Mouse (Mus musculus): Measurements from ENCODE around the gene Lcn2. TPM values are rescaled to one million over a fixed set of nuclear protein-coding genes. Genes with fewer than 3 reads are reported as not detected.

Lcn2 gene
- polyA plus RNA-seq, 1 experiment from 2014 or later, result 16.1 TPM

DNA sequence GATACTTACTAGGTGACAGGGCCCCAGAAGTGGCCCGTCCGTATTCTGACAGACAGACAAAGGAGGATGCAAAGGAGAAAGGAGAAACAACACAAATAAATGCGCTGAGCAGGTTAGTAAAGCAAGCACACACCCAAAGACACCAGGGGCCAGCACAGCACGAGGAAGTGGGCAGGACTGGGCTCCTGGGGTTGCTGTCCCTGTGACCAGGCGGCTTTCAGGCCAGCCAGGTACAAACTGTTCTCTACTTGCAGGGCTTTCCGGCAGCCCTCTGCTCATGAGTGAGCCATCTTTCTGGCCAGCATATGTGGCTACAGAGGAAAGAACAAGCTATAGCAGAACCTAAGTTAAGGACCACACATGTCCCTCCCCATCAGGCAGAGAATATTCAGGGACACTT is 32.6 kb upstream of the Lcn2 start:
- H3K27ac ChIP-seq, result no peak overlapping the region
- H3K79me2 ChIP-seq (ENCODE audit: inconsistent target), result peaks cover 55% of the 10 kb centered on the region
- whole genome bisulfite sequencing (ENCODE audit: missing documents), result 92% methylated on average over 6 of the region's 6 CpGs
- H3K36me3 ChIP-seq (ENCODE audit: inconsistent target), result peaks cover 58% of the 10 kb centered on the region
- no peak overlapping the region for H3K4me3 ChIP-seq (ENCODE audit: inconsistent target)

GRCm38 (mm10) chr2:32420066-32420608 is 32.1 kb upstream of the Lcn2 start:
- peaks cover 63% of the 10 kb centered on the region for H3K36me3 ChIP-seq (ENCODE audit: inconsistent target)
- WGBS (ENCODE audit: missing documents), result 98% methylated on average over 12 of the region's 12 CpGs
- H3K4me3 ChIP-seq (ENCODE audit: inconsistent target), result no peak overlapping the region
- H3K27ac ChIP-seq, result no peak overlapping the region
- H3K79me2 ChIP-seq (ENCODE audit: inconsistent target), result peaks cover 50% of the 10 kb centered on the region

DNA sequence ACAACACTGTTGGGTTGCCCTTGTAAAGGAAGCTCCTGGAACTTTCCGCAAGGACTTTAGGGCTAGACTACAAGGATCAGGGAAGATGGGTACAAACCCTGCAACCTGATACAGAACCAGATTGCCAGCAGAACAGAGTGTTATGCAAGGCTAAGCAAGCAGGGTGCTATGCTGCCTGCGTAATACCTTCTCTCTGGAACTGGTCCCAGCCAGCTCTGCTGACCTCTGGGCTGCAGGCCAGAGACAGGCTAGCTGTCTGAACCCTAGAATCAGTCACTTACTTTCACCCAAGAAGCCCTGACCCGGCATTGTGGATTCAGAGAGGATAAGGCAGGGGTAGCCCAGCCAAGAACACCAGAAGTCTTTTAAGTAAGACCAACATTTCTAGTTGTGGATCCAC is 31.3 kb upstream of the Lcn2 start:
- H3K36me3 ChIP-seq (ENCODE audit: inconsistent target), result peaks cover 71% of the 10 kb centered on the region
- WGBS (ENCODE audit: missing documents), result 95% methylated on average over 3 of the region's 3 CpGs
- no peak overlapping the region for H3K27ac ChIP-seq
- H3K4me3 ChIP-seq (ENCODE audit: inconsistent target), result no peak overlapping the region
- H3K79me2 ChIP-seq (ENCODE audit: inconsistent target), result peaks cover 42% of the 10 kb centered on the region

GRCm38 (mm10) chr2:32418430-32419151 is 30.5 kb upstream of the Lcn2 start:
- Histone ChIP-seq H3K79me2 (ENCODE audit: inconsistent target) (peaks cover 34% of the 10 kb centered on the region), H3K4me3 (ENCODE audit: inconsistent target) (no peak overlapping the region), H3K36me3 (ENCODE audit: inconsistent target) (peaks cover 77% of the 10 kb centered on the region), H3K27ac (no peak overlapping the region)
- WGBS (ENCODE audit: missing documents), result 95% methylated on average over 12 of the region's 12 CpGs

DNA sequence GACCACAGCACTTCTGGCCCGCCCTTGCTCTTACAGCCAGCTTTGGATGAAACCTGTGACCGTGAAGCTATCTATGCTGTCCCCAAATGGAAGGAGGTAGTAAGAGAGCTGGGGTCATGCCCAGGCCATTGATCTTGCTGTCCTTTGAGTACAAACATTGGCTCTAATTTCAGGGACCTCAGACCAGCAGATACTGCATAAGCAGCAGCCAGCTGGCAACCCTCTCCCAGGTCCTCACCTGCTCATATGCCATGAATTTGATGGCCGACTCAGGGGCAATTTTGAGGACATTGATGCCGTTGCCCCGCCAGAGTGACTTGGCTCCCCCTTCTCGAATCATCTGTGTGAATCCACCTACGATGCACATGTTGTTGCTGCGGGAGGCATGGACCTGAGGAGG is 29.4 kb upstream of the Lcn2 start:
- WGBS (ENCODE audit: missing documents), result 95% methylated on average over 8 of the region's 8 CpGs
- no peak overlapping the region for H3K4me3 ChIP-seq (ENCODE audit: inconsistent target)
- no peak overlapping the region for H3K27ac ChIP-seq
- H3K36me3 ChIP-seq (ENCODE audit: inconsistent target), result peaks cover 77% of the 10 kb centered on the region
- H3K79me2 ChIP-seq (ENCODE audit: inconsistent target), result peaks cover 23% of the 10 kb centered on the region

GRCm38 (mm10) chr2:32416556-32416955 is 28.5 kb upstream of the Lcn2 start:
- Histone ChIP-seq H3K4me3 (ENCODE audit: inconsistent target) (no peak overlapping the region), H3K36me3 (ENCODE audit: inconsistent target) (peaks cover 77% of the 10 kb centered on the region), H3K27ac (no peak overlapping the region), H3K79me2 (ENCODE audit: inconsistent target) (peaks cover 14% of the 10 kb centered on the region)
- 100% methylated on average over 2 of the region's 2 CpGs for WGBS (ENCODE audit: missing documents)

DNA sequence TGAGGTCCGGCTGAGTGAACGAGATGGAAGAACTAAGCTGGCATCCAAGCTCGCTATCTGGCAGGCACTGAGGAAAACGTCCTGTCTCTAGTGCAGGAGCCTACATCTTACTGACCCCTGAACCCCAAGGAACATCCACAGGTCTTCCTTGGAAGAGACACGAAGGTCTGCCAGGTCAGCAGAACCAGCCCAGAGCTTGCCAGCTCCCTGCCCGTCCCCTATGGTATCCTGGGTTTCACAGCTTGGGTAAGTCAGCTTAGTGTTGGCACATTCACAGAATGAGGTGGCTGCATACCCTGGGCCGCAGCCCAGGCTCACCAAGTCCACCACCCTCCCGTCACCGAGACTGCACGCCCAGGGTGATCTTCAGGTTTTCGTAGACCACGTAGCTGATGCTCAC is 27.7 kb upstream of the Lcn2 start:
- H3K36me3 ChIP-seq (ENCODE audit: inconsistent target), result peaks cover 71% of the 10 kb centered on the region
- H3K27ac ChIP-seq, result no peak overlapping the region
- WGBS (ENCODE audit: missing documents), result 97% methylated on average over 12 of the region's 12 CpGs

DNA sequence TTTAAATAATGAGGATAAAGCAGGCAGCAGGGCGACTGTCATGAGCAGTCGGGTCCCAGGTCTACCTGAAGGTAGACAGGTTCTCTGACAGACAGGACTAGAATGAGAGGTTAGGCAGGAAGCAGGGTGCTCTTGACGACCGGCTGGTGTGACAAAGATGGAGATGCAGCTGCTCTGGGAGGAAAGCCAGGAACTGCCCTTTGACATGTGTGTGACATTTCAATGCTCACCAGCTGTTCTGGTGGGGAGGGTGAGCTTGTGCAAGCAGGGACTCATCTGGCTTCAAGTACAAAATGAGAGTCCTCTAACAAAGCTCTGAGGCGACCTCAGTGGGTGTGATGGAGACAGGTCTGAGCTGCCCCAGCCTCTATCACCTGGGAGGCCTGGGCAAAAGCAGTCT is 25.9 kb upstream of the Lcn2 start:
- WGBS (ENCODE audit: missing documents), result 89% methylated on average over 5 of the region's 5 CpGs
- Histone ChIP-seq H3K4me3 (ENCODE audit: inconsistent target) (no peak overlapping the region), H3K27ac (no peak overlapping the region), H3K79me2 (ENCODE audit: inconsistent target) (no peaks in the 10 kb centered on the region), H3K36me3 (ENCODE audit: inconsistent target) (peaks cover 52% of the 10 kb centered on the region)

More for the DNA sequence above, 27.7 kb upstream of the Lcn2 start:
- peaks cover 7% of the 10 kb centered on the region; the same call in 1 of the 2 replicates for H3K79me2 ChIP-seq (ENCODE audit: inconsistent target)
- H3K4me3 ChIP-seq (ENCODE audit: inconsistent target), result no peak overlapping the region

DNA sequence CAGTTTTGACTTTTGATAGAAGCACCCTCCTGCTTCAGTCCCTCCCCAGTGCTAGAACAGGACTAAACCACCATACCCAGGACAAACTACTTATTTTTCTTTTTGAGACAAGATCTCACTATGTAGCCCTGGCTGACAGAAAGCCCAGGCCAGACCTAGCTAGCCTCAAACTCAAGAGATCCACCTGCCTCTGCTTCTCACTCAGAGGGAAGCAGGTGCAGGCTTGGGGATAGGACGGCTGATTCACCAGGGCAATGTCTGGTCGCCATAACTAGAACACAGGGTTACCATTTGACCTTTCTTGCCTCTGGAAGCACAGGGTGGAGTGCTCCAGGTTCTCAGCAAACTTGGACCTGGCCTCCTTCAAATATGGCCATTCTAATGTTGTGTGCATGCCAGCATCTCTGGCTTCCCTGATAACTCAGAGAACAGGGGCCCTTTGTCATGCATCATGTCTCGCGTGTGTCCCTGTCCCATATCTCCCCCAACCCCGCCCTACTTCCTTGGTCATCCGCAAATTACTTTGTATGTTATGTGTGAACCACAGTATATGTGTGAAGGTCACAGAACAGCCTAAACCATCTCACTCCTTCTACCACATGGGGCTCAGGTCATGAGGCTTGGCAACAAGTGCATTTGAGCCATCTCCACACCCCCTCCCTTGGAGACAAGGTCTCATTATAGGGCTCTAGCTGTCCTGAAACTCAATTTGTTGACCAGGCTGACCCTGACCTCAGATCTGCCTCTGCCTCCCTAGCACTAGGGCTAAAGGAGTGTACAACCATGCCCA is 24.9 kb upstream of the Lcn2 start:
- Histone ChIP-seq H3K79me2 (ENCODE audit: inconsistent target) (no peaks in the 10 kb centered on the region), H3K27ac (no peak overlapping the region), H3K4me3 (ENCODE audit: inconsistent target) (no peak overlapping the region), H3K36me3 (ENCODE audit: inconsistent target) (peaks cover 42% of the 10 kb centered on the region)
- 97% methylated on average over 6 of the region's 6 CpGs for WGBS (ENCODE audit: missing documents)

DNA sequence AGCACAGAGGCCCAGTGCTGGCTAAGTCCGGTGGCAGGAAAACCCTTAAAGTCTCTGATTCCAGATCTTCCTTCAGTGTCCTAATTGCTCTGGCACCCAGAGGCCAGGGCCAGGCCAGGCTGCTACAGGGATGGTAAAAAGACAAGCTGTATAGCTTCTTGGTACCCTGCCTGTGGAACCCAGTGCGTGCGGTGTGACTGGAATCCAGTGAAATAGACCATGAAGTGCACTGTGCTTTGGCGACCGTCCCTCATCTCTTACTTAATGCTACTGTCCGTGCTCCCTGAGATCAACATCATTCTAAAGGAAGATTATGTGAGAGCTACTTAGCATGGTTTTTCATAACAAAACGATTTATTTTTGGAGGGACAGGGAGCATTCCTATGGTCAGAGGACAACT is 23.4 kb upstream of the Lcn2 start:
- H3K4me3 ChIP-seq (ENCODE audit: inconsistent target), result no peak overlapping the region
- peaks cover 27% of the 10 kb centered on the region for H3K36me3 ChIP-seq (ENCODE audit: inconsistent target)
- no peaks in the 10 kb centered on the region for H3K79me2 ChIP-seq (ENCODE audit: inconsistent target)
- H3K27ac ChIP-seq, result no peak overlapping the region
- WGBS (ENCODE audit: missing documents), result 81% methylated on average over 7 of the region's 7 CpGs

DNA sequence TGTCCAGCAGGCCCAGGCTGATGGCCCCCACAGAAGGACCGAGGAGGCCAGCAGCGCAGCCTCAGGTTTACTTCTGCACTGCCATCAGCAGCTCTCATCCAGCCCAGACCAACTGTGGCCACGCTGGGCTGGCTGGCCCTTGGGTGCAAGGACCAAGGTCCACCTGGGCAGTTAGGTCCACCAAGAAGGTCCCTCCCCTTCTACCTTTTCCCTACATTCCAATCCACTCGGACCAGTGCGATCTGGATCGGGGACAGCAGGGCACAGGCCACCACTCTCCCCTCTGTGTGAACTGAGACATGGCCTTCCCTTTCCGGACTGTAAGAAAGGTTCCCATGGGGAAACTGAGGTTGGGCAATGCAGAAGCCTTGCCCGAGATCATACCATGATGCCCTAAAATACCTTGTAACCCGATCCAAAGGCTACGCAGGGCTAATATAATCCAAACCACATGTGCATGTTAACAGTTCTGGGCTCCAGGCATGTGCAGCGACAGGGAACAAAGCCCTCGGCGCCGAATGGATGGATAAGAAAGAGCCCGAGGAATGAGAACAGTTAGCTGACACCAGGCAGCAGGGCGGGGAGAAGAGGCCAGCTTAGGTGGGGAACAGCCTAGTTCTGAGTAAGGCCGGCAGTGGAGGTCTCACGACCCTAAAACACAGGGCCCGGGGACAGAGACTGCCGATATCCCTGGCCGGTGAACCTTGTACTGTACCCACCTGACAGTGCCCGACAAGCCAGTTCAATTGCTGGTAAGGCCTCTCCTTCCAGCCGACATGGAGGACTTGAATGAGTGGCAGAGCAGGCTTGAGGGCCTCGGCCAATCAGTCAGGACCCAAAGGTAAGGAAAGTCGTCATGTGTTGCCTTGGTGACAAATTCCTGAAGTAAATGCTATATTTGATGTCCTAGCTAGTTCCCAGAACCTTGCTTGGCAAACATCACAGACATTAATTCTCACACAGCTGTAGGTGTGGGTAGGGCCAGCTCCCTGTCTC is 20.7 kb upstream of the Lcn2 start:
- Histone ChIP-seq H3K27ac (no peak overlapping the region), H3K4me3 (ENCODE audit: inconsistent target) (no peak overlapping the region), H3K79me2 (ENCODE audit: inconsistent target) (no peaks in the 10 kb centered on the region), H3K36me3 (ENCODE audit: inconsistent target) (no peaks in the 10 kb centered on the region)
- WGBS (ENCODE audit: missing documents), result 93% methylated on average over 24 of the region's 25 CpGs

DNA sequence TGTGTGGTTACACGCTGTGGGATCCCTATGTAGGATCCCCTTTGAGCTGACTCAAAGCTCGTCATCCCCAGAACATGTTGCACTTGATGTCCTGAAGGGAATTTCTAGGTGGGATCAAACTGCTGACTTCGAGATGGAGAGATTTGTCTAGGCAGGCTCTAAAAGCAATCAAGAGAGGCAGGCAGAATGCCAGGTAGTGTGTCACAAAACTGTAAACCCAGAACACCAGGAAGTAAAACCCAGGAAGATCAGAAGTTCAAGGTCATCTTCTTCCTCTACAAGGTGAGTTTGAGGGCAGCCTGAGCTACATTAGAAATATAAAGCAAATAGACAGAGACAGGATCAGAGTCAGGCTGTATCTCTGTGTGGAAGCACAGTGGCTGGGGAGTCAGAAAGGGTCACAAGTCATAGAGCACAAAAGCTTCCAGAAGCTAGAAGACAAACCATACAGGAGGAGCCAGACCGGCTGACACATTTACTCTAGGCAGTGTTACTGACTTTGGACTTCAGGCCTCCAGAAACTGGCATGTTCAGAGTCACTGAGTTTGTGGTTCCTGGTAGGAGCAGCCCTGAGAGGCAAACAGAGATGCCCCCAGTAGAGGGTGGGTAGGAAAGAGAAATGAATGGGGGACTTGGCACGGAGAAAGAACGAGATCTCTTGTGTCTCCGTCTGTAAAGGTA is 19.2 kb upstream of the Lcn2 start:
- Histone ChIP-seq H3K36me3 (ENCODE audit: inconsistent target) (0 out of 2 replicates have a peak, but pooled peaks cover 2% of the 10 kb centered on the region), H3K4me3 (ENCODE audit: inconsistent target) (no peak overlapping the region), H3K27ac (no peak overlapping the region), H3K79me2 (ENCODE audit: inconsistent target) (no peaks in the 10 kb centered on the region)
- WGBS (ENCODE audit: missing documents), result 87% methylated on average over 7 of the region's 7 CpGs

DNA sequence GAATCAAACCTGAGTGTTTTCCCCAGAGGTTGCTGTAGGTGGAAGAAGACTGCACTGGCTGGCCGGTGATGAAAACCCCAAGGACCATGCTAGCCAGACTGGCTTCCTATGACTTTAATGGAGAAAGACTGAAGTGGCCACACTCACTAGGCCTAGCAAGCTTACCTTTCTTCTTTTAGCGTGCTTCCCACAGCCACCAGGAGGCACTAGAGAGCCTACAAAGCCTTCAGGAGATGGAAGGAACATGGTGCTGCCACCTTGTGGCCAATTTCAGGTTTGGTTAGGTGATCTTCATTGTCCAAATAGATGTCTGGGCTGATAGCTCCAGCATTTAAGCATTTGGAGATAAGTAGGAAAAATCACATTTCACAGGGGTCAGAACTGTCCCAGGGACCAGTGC is 16.6 kb upstream of the Lcn2 start:
- Histone ChIP-seq H3K27ac (no peak overlapping the region), H3K36me3 (ENCODE audit: inconsistent target) (peaks cover 17% of the 10 kb centered on the region; the same call in 1 of the 2 replicates), H3K79me2 (ENCODE audit: inconsistent target) (no peaks in the 10 kb centered on the region), H3K4me3 (ENCODE audit: inconsistent target) (no peak overlapping the region)
- 25% methylated on average over 2 of the region's 2 CpGs for WGBS (ENCODE audit: missing documents)

- Histone ChIP-seq H3K79me2 (ENCODE audit: inconsistent target) (peaks cover 8% of the 10 kb centered on the region; the same call in 1 of the 2 replicates), H3K4me3 (ENCODE audit: inconsistent target) (peak overlapping the region; percentile 83), H3K27ac (no peak overlapping the region), H3K36me3 (ENCODE audit: inconsistent target) (peaks cover 12% of the 10 kb centered on the region; the same call in 1 of the 2 replicates)
- 1% methylated on average over 15 of the region's 15 CpGs for WGBS (ENCODE audit: missing documents)
Observed at GRCm38 (mm10) chr2:32396695-32397094, 8.6 kb upstream of the Lcn2 start.

Measured in macrophage (primary cell).